Mouse (Mus musculus) stomach, embryonic 16.5 days (tissue): Measurements from ENCODE around the gene Lysmd2. TPM values are rescaled to one million over a fixed set of nuclear protein-coding genes. Genes with fewer than 3 reads are reported as not detected.

Experiments
- ATAC-seq: fragments of 200-750 bp; cut with Nextera tagmentation; 2 replicates; pipeline ENCODE4 v1.8.0; 2017; ENCODE audit warnings: moderate number of reproducible peaks, moderate TSS enrichment; ENCODE audit not compliant: insufficient read depth, low FRiP score
- H3K27ac ChIP-seq: fragments of 300-500 bp; sonication (generic); 2 replicates; pipeline ENCODE4 v1.5.1; 2014; ENCODE audit warnings: low read length
- H3K27me3 ChIP-seq: fragments of 300-500 bp; sonication (generic); 2 replicates; pipeline ENCODE4 v1.6.1; 2014; ENCODE audit warnings: low read length, control low read depth, mixed read lengths; ENCODE audit not compliant: control insufficient read depth, insufficient read depth
- H3K36me3 ChIP-seq: fragments of 300-500 bp; sonication (generic); 2 replicates; pipeline ENCODE4 v1.6.1; 2014; ENCODE audit warnings: low read length; ENCODE audit not compliant: control insufficient read depth, insufficient read depth
- H3K4me1 ChIP-seq: fragments of 300-500 bp; sonication (generic); 2 replicates; pipeline ENCODE4 v1.6.1; 2014; ENCODE audit warnings: low read length, control low read depth, mixed read lengths; ENCODE audit not compliant: control insufficient read depth, insufficient read depth
- H3K4me2 ChIP-seq: fragments of 300-500 bp; sonication (generic); 2 replicates; pipeline ENCODE4 v1.6.1; 2014; ENCODE audit warnings: low read depth, low read length, mixed read lengths
- H3K4me3 ChIP-seq: fragments of 300-500 bp; sonication (generic); replicated peaks from 2 replicates; pipeline ENCODE4 v1.5.1; 2014; ENCODE audit warnings: mild to moderate bottlenecking, low read length
- H3K9ac ChIP-seq: fragments of 300-500 bp; sonication (generic); 2 replicates; pipeline ENCODE4 v1.6.1; 2014; ENCODE audit warnings: low read length
- H3K9me3 ChIP-seq: fragments of 300-500 bp; sonication (generic); replicated peaks from 2 replicates; pipeline ENCODE4 v1.6.1; 2016; ENCODE audit warnings: low read length, control low read depth; ENCODE audit not compliant: control insufficient read depth
- WGBS: fragments of 180-500 bp; shearing (Covaris S2); extraction: QIAGEN DNeasy Blood & Tissue Kit; methylation state at CpG from one replicate; pipeline ENCODE4 v1.1.7; 2014; 5-methylcytosine and 5-hydroxymethylcytosine counted together
- polyA plus RNA-seq: library from polyadenylated mRNA; unstranded; fragments of >200 nt; fragmentation: Nextera tagmentation; extraction: Ambion mirVana; gene quantifications from 2 replicates; pipeline ENCODE4 v1.2.1, GENCODE M21; 2015

Lysmd2 gene
- polyA plus RNA-seq, 1 experiment from 2014 or later, result 25.9 TPM

DNA sequence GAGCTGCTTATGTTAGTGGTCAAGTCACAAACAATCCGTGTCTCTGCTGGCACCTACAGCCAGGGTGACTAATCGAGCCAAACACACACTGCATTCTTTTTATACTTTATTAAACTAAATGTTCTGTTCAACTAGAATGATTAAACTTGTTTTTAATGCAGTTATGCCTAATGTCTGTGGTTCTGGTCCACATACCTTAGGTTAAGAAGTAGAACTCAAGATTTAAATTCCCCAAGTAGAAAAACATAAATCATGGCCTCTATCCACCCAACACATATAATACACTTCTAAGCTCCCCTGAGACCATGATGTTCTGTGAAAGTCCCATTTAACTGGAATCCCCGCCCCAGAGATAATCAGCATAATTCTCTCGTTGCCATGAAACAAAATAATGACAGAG lies 54.1 kb downstream of the Lysmd2 start:
- Histone ChIP-seq H3K36me3 (no peaks in the 10 kb centered on the region), H3K27ac (no peak overlapping the region), H3K9me3 (no peaks in the 10 kb centered on the region), H3K4me3 (no peak overlapping the region), H3K27me3 (no peaks in the 10 kb centered on the region), H3K9ac (no peak overlapping the region), H3K4me2 (no peak overlapping the region), H3K4me1 (no peaks in the 10 kb centered on the region)
- no peak for ATAC-seq
- WGBS, result 67% methylated on average over 4 of the region's 4 CpGs

DNA sequence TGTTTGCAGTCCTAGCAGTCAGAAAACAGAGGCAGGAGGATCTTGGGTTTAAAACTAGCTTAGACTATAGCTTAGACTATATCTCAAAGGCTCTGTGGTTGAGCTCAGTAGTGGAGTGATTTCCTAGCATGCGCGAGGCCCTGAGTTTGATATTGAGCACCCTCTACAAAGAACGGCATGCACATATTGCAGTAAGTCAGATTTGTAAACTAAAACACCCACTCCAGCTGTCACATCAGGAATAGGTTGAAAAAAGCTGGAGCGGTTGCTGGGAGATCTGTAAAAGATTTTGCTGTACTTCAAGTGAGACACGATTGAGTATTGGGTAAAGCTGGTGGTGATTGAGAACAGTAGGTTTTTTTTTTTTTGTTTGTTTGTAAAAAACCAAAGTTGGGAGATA lies 55.1 kb downstream of the Lysmd2 start:
- ATAC-seq, result no peak
- no peaks in the 10 kb centered on the region for H3K27me3 ChIP-seq
- no peaks in the 10 kb centered on the region for H3K36me3 ChIP-seq
- 81% methylated on average over 5 of the region's 5 CpGs for WGBS
- no peak overlapping the region for H3K9ac ChIP-seq
- no peaks in the 10 kb centered on the region for H3K9me3 ChIP-seq
- H3K4me3 ChIP-seq, result no peak overlapping the region
- no peak overlapping the region for H3K27ac ChIP-seq
- no peaks in the 10 kb centered on the region for H3K4me1 ChIP-seq
- H3K4me2 ChIP-seq, result no peak overlapping the region

DNA sequence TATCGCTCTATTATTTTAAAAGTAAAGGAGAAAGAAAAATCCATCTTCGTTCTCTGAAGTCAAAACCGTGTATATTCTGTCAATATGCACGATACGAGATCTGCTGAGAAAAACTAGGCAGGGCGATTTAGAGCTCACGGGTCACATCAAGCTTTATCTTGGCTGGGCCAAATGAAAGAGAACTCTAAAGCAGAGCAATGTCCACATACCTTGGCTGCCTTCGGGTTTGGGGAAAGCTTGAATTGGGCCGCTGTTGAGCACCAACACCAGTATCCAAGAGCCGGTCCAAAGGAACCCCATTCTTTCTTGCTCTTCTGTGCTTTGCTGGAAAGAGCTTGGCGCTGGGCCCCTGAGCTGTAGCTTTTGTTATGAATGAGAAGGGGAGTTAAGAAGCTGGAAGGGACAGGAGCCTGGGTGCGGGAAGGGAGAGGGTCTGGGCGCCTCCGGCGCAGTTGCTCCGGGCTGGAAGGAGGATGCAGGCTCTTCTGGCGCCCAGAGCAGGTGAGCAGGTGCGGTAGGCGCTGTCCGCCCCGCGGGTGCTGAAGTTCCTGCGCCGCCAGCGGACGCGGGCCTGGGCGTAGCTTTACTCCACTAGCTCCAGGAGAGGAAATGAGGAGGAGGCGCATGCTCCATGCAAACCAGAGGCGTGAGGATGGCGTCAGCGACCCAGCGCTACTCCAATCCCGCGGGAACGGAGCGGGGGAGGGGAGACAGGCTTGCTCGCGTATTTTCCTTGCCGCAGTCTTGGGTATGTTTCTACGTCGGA lies 58.1 kb downstream of the Lysmd2 start, which contains the start of gene Scg3:
Gene Scg3, minus strand, starts transcription at position 631 of the 766 bp plus-strand sequence.
- Histone ChIP-seq H3K9me3 (no peaks in the 10 kb centered on the region), H3K9ac (no peak within 1 kb of the TSS), H3K27me3 (no peaks in the 10 kb centered on the region), H3K4me2 (peak within 1 kb of the TSS; percentile 53), H3K4me3 (peak within 1 kb of the TSS; percentile 33), H3K27ac (no peak within 1 kb of the TSS), H3K36me3 (no peaks in the 10 kb centered on the region), H3K4me1 (no peaks in the 10 kb centered on the region)
- ATAC-seq, result peak; percentile 82
- WGBS, result 8% methylated on average over 42 of the region's 42 CpGs

DNA sequence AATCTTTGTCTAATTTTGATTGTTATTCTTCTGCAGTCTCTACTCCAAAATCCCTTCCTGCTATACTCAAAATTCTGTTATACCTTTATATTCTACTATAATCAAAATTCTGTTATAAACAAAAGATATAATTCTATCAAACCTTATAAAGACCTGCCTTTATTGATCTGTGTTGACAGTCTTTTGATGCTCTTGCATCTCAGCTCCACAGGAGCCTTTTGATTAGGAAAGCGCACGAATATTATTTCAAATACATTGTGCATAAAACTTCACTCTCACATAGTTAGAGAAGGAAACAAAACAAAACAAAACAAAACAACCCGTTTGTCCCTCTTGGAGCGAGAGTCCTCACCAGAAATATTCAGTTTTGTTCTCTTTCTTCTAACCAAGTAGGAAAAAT lies 58.8 kb downstream of the Lysmd2 start:
- Histone ChIP-seq H3K27me3 (no peaks in the 10 kb centered on the region), H3K4me2 (peak overlapping the region; percentile 53), H3K4me1 (no peaks in the 10 kb centered on the region), H3K9ac (no peak overlapping the region), H3K9me3 (no peaks in the 10 kb centered on the region), H3K36me3 (no peaks in the 10 kb centered on the region), H3K4me3 (peak overlapping the region; percentile 33), H3K27ac (no peak overlapping the region)
- WGBS, result 72% methylated on average over 4 of the region's 4 CpGs
- no peak for ATAC-seq

DNA sequence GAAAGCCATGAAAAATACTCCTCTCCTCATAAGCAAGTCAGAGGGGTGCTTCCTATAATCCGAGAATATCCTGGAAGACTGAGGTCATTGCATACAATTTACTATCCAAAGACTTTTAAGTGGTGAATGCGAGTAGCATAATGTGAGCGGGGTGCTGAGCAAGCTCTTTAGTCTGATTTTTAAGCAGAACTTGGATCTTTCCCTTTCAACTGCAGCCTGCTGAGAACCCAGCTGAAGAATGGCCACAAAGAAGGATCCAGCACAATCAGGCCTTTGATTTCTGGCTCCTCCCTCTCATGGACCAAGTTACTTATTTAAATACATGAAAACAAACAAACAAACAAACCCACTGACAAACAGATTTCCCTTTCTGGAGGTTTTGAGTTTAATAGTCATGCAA lies 59.2 kb downstream of the Lysmd2 start:
- Histone ChIP-seq H3K4me1 (no peaks in the 10 kb centered on the region), H3K27me3 (no peaks in the 10 kb centered on the region), H3K36me3 (no peaks in the 10 kb centered on the region), H3K4me3 (no peak overlapping the region), H3K9ac (no peak overlapping the region), H3K4me2 (no peak overlapping the region), H3K9me3 (no peaks in the 10 kb centered on the region), H3K27ac (no peak overlapping the region)
- WGBS, result 73% methylated on average over 3 of the region's 3 CpGs
- no peak for ATAC-seq

Other genes starting within 250 kb of the Lysmd2 start
- gene Mapk6, start 215.7 kb upstream of the Lysmd2 start, polyA plus RNA-seq, result 49.1 and 51.9 TPM in 2 replicates
- gene Leo1, start 184.2 kb upstream of the Lysmd2 start, polyA plus RNA-seq, result 33.3 and 34.9 TPM in 2 replicates
- 159 and 182 TPM in 2 replicates for gene Tmod3, start 66.1 kb upstream of the Lysmd2 start, polyA plus RNA-seq
- gene Tmod2, start 14.4 kb upstream of the Lysmd2 start, polyA plus RNA-seq, result 16.0 and 17.1 TPM in 2 replicates
- gene Scg3, start 58.3 kb downstream of the Lysmd2 start, polyA plus RNA-seq, result 8.2 TPM in 2 replicates
- gene Bmp5, start 149.6 kb downstream of the Lysmd2 start, polyA plus RNA-seq, result 5.9 and 6.9 TPM in 2 replicates